Mouse (Mus musculus): ENCODE measurements around the gene Tmem170b. TPM values are rescaled to one million over a fixed set of nuclear protein-coding genes. Genes with fewer than 3 reads are reported as not detected.

Gene Tmem170b
- total RNA-seq, 2 experiments from 2014 or later = 26.7 to 41.4 TPM

DNA sequence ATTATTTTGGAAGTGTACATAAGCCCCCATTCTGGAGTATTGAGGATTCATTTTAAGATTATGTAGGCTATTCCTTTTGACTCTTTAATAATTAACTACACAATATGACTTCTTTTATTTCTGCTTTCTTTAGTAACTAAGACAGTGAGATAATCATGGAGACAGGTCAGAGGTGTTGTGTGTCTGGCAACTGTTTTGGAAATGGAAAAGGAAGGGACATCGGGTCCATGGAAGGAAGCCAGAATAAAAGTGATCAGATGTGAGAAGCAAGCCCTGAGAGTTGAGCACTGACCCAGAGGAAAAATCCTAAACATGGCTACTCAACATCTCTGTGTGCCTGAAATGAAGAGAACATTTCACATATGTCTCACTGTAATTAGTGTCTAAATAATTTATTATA is 5.3 kb downstream of the Tmem170b start:
- no peak for ATAC-seq (ENCODE audit: poor library complexity, severe bottlenecking)

DNA sequence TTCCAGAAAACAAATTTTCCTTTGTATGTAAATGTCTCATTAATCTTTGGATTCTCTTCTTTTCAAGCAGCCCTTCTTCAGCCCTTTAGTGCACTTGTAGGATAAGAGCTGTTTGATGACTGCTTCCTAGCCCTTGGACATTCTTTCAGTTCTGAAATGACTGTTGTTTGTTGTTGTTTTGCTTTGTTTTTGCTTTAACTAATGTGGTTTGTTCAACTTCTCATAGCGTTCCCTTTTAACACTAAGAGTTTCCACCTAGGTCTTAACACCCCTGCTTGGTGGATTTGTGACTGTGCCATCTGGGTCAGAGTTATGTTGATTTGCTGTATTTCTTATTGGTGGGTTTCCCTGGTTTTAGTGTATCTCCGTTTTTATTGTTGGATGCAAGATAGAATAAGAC is 8.8 kb downstream of the Tmem170b start:
- no peak for ATAC-seq (ENCODE audit: poor library complexity, severe bottlenecking)

DNA sequence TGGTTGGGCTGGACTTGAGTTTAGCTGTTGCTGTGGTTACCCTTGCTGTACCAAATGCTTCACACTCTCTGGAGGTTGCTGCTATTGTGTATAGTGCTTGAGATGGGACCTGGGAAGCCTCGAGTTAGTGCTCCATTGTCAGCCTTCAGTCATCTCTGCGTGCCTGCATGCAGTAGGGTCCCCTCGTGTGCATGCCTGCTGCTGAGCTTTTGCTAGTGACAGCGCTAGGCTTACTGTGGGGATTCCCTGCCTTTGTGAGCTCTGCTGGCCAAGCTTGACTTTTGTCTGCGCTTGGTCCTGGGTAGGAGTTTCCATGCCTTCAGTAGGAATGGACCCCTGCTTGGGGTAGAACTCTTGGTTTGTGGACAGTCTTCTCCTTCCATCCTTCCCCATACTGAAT is 9.3 kb downstream of the Tmem170b start:
- no peak for ATAC-seq (ENCODE audit: poor library complexity, severe bottlenecking)

DNA sequence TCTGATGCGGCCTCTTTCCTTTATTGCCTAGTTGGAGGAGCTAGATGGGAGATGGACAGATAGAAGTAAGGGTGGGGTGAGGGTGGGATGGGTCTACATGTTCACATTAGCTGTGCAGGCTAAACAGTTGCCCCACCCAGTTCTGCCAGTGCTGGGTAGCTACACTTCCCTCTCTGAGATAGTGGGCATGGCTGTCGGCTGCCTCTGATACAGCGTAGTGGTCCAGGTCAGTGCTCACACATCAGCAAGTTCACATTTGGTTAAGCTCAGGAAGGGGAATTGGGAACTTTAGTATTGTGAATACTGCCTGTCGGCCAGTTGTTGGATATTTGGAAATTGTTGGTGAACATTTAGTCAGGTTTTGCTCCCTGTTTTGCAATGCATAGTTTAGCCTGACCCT is 13.8 kb downstream of the Tmem170b start:
- peak; percentile 85 for ATAC-seq (ENCODE audit: poor library complexity, severe bottlenecking)

DNA sequence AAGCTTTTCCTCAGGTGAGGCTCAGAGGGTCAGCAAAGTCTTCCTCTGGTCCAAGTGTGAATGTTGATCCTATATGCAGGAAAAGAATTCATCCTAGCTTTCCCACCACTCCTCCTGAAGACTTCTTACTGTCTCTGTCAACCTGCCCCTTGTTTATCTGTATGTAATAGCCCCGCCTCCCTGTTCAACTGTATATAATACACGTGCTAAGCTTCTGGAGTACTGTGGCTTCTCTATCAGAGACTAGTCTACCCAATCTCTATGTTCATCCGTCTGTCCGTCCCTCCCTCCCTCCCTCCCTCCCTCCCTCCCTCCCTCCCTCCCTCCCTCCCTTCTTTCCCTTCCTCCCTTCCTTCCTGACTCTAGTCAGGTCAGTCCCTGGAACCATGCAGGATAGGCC is 14.4 kb downstream of the Tmem170b start:
- ATAC-seq (ENCODE audit: poor library complexity, severe bottlenecking) = no peak

DNA sequence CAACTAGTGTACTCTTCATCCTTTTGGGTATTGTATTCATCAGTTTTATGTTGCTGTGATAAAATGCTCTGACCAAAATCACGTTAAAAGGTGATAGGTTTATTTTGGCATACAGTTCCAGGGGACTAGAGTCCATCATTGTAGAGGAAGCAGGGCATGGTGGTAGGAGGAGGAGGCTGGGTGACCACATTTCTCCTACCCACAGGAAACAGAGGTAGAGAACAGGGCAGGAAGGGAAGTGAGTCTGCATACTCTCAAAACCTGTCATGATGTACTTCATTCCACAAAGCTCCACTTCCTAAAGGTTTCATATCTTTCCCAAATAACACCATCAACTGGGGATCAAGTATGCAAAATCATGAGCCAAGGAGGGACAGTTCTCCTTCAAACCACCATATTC is 18.4 kb downstream of the Tmem170b start:
- ATAC-seq (ENCODE audit: poor library complexity, severe bottlenecking) = peak; percentile 64

DNA sequence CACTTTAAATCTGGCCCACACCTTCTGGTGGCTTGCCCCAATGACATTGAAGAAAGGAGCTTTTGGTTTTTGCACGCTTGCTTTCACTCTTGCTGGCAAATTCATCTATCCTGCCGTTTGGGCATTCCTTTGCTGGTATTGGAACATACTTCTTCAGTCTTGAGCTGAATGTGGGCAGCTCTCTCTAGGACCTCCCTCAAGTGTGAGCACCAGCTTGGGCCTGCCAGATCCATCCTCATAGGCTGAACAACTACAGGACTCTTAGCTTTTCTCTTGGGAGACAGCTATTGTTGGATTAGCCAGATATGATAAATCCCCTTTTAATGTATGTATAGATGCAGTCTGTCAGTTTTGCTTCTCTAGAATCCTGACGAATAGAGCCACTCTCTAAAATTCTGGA is 19.5 kb downstream of the Tmem170b start:
- ATAC-seq (ENCODE audit: poor library complexity, severe bottlenecking) = no peak

DNA sequence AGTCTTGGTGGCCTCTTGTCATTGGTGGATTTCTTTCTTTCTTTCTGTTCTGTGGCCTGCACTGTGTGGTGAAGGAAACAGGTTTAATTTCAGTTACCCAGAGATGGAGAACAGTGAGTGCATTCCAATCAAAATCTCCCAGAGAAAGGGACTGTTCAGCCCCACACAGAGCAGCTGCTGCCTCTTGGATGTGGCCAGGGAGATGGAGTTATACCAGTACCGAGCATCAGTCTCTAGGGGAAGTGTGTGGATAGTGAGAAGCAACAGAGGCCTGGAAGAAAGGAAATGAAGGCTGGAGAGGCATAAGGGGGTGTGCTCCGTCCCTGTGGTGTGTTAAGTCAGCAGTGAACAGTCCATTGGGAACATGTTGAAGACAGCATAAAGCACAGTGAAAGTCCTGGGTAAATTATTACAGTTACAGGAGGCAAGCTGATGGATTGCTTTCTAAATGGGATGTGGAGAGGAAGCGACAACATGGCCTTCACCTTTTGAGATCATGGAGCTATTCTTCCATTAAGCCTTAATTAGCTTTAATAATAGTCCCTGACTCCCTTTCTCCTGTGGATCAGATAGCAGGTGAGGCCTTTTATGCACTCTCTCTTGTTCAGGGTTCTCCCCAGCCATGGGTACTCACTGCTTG is 21.7 kb downstream of the Tmem170b start:
- no peak for ATAC-seq (ENCODE audit: poor library complexity, severe bottlenecking)

DNA sequence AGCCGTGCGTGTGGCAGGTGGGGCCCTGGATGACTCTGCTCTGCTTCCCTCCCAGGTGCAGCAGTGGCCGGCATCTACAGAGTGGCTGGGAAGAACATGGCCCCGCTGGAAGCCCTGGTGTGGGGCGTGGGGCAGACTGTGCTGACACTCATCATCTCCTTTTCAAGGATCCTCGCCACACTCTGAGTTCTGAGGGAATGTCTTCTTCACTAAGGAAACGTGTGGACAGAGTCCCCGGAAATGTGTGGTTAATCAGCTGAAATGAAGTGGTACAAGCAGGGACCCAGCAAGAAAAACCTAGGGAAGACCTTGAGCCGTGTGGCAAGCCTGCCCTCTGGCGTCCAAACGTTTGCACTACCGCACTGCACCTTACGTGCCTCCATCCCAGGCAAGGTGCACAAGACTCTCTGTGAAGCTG is 28.7 kb downstream of the Tmem170b start:
- peak; percentile 99 for ATAC-seq (ENCODE audit: poor library complexity, severe bottlenecking)

DNA sequence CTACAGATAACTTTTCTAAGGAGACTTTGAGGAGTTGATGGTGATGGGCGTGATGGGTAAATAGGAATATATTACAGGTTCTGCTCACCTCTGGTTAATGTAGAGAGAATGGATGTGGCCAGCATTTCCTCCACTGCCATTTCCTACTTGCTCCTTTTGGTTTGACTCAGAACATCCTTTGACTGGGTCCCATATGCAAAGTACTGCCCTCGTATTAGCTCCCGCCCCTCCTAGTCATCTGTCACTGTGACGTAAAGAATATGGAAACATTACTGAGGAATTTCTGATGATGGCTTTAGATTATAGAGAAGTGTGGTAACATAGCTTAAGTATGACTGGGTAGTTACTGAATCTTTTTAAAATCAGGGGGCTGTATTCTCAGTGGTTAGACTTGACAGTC is 32.4 kb downstream of the Tmem170b start:
- no peak for ATAC-seq (ENCODE audit: poor library complexity, severe bottlenecking)

DNA sequence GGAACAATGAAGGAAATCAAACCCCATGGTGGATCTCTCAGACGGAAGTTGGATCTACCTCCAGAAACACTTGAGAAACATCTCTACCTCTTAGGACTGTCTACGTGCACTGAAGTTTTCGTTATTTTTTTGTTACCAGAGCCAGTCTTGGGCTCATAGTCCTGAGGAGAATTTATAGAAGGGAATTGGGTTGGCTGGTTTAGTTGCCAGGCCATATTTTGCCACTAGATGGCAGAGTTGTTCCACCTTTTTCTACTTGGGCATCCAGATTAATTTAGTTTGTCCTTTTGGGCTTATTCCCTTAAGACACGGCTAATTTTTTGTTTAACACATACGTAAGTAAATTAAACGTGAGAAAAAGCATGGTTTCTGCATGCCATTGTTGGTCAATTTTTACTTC is 37.1 kb downstream of the Tmem170b start:
- no peak for ATAC-seq (ENCODE audit: poor library complexity, severe bottlenecking)

DNA sequence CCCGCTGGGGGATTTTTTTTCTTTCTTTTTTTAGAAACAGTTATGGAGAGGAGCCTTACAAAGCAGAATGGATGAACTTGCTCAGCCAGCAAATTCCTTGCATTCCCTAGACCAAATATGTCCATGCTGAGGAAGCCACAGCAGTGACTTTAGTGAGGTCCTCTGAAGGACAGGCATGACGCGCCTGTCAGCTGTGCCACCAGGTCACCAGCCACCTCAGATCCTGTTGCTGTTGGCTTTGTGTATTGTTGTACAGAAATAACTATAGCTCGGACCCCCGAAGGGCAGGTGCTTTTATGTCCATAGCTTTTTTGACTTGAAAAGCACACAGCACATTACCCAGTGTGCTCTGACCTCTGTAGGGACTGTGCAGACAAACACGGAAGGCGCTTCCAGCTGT is 38.1 kb downstream of the Tmem170b start:
- ATAC-seq (ENCODE audit: poor library complexity, severe bottlenecking) = no peak

DNA sequence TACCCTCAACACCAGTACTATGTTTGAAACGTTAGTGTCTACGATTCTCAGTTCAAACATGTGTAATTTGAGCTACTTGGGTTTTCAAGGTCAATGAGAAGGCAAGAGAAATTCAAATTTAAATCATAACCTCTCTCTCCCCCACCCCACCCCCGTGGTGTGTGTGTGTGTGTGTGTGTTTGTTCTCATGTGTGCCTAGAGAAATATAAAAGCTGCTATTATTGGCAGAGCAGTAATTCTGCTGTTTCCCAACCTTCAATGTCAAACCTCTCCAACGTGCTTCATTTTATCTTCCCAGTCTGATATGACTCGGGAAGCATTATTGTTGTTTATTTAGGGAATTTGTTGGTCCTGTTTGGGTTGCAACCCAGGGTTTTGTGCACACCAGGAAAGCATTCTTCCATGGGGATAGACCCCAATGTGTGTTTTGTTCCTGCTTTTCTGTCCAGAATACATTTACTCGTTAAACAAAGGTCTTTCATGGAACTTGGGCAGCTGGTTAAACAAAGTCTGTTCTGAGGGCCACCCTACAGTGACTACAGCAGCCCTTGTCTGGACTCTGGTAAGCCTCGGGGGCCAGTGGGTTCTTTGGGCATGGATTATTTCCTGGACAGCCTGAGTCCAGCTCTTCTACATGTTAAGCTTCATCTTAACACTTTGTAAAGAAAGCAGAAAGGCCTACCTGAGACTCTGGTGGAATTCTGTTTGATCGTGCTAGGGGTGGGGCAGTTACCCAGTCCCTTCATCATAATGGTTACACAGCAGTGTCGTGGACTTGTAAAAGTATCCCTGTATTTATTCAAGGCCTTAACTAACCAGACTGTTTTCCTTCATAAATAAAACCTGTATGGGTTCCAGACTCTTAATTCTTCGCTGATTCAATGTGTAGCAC is 39.1 kb downstream of the Tmem170b start:
- ATAC-seq (ENCODE audit: poor library complexity, severe bottlenecking) = no peak

DNA sequence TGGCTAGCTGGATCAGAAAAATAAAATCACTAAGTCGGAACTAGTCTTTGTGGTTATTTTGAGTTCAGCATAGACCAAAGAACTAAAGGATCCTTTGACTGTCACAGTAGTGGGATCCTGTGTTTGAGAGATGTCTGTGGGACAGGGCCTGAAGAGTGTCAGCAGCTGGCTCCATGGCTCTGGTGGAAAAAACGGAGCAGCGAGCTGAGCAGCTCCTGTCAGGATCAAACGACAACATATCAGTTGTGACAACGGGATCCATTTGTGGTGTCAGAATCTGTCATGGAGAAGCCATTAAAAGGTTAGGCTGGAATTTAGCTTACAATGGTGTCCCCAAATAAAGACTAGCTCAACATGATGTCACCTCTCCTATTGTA is 39.8 kb downstream of the Tmem170b start:
- ATAC-seq (ENCODE audit: poor library complexity, severe bottlenecking) = no peak

DNA sequence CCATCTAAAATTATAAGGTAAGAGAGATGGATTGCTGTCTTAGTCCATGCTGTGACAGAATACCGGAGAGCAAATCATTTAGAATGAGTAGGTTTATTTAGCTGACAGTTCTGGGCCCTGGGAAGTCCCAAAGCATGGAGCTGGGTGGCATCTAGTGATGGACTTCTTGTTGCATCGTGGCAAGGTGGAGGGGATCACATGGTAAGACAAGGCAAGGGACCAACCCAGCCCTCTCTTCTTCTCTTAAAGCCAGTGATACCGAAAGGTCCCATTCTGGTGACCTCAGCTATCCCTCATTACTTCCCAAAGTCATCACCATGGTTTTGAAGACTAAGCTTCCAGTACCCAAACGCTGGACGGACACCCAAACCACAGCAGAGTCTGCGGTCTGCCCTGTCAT is 42.3 kb downstream of the Tmem170b start:
- ATAC-seq (ENCODE audit: poor library complexity, severe bottlenecking) = no peak

DNA sequence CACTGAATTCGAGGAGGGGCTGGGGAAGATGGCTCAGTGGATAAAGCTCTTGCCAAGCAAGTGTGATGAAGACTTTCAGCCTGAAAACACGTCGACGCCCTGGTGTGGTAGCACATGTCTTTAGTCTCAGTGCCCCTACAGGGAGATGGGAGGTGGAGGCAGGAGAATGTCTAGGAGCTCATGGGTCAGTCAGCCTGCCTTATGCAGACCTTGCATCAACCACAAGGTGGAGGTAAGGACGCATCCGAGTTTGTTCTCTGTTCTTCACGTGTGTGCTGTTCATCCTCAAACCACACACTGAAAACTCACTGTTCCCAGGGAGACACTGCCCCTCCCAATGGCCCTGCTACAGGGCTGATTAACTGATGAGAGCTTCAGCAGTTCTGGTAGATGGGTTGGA is 45.0 kb downstream of the Tmem170b start:
- no peak for ATAC-seq (ENCODE audit: poor library complexity, severe bottlenecking)

DNA sequence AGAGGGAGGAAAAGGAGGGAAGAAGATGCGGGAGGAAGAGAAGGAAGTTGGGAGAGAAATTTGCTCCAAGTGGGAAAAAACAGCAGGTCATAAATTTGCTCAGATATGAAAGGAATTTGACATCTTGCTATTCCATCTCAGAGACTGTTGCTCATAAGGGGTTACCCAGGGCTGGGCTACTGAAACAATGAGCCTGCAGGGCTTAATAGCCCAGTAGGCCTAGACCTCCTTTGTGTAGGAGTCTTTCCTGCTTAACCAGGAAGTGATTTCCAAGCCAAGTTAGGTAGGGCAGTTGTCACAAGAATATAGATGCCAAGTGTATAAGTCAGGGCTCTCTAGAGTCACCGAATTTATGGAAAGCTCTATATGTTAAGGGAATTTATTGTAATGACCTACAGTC is 48.1 kb downstream of the Tmem170b start:
- ATAC-seq (ENCODE audit: poor library complexity, severe bottlenecking) = no peak

DNA sequence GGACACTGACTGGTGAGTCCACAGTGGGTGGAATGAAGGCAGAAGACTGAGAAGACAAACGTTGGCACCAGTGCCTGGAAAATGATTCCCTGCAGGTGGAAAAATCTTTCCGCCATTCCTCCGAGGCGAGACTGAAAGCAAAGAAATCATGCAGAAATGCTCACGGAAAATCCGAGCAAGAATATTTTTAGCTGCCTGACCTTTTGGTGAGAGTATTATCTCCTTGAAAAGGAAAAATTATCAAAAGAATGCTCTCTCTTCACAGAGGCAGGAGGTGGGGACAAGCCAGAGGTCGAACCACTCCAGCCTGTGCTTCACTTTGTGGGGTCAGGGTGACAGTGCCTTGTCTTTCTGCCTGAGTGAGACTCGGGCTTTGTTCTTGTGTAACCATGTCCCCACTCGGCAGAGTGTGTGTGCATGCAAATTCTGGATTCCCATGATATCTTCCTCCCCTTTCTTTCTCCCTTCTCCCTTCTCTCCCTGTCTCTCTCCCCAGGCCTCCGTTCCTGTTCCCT is 49.9 kb downstream of the Tmem170b start:
- no peak for ATAC-seq (ENCODE audit: poor library complexity, severe bottlenecking)

DNA sequence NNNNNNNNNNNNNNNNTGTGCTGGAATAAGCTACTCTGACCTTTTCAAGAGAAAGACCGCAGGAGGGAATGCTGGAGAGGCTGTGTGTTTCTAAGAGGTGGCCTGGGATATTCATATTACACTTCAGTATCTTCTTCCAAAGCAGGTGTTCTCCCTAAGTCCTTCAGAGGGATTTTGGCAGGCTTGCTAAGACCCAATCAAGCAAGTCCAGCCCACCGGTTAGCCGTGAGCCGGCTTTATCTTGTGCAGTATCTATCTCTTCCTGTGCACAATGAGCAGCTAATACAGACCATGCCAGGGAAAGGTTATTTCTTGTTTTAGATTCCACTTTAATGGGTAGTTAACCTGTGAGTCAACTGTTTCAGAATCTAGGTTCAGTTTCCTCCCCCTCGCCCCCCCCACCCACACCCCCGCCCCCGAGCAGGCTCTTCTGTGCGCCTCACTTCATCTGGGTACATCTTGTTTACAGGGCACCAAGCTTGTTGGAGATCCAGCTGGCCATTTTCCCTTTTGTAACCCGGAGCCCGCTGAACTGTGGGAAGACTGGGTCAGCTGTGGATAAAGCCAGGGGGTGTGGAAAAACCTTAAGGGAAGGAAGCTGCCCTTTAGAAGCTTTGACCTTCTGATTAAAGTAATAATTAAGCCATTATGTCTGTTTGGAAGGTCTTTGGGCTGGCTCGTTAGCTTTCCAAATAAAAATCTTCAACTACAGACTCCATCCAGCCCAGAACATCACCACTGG is 54.5 kb downstream of the Tmem170b start:
- no peak for ATAC-seq (ENCODE audit: poor library complexity, severe bottlenecking)

DNA sequence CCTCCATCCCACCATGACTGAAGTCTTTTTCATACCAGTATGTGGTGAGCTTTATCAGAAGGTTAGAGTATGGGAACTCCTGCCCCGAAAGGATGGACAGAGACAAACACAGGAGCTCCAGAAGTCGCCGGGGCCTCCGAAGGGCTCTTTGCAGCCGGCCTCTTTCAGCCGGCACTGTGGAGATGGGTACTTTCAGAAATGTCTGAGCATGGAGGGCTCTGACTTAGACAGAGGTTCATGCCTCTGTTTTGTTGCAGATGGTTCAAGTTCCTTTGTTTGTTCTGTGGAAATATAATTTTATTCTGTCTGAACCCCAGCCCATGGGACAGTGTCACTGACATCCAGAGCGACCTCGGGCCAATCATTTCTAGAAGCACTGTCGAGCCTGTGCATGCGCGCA is 55.4 kb downstream of the Tmem170b start:
- no peak for ATAC-seq (ENCODE audit: poor library complexity, severe bottlenecking)

DNA sequence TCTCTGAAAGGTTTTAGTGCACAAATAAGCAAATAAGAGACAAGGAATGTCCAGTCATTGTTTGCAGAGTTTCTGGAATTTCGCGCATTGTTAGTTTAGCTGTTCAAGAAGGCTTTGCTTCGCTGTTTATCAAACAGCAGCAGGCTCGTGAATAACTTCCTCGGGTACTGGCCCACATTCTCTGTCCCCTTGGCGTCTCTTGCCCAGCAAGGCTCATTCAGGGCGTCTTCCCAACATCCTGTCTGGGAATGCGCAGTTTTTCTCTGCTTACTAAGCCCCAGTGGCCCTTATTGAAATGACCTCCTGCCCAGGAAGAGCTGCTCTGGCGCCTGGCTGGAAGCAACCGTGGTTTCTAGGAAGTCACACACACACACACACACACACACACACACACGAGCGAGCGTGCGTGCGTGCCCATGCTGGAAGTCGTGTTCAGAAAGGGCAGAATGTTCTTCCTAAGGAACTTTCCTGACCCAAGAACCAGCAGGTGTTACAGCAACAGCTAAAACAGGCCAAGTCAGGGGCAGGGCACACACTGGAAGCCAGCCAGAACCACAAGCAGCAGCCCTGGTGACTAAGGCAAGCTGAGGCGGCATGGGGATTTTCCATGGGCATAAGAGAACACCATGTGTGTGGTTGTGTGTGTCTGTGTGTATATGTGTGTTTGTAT is 56.8 kb downstream of the Tmem170b start:
- peak; percentile 61 for ATAC-seq (ENCODE audit: poor library complexity, severe bottlenecking)
